Mouse (Mus musculus) ES-Bruce4 (cell line): ENCODE data around the gene Krtap5-1.

Source experiments
- CTCF ChIP-seq: IDR thresholded peaks from one replicate; pipeline ENCODE4 v1.8.1; 2011; ENCODE audit warnings: low read depth, low read length
- POLR2A ChIP-seq: IDR thresholded peaks from one replicate; pipeline ENCODE4 v1.8.1; 2011; ENCODE audit warnings: low read length; ENCODE audit not compliant: insufficient read depth

DNA sequence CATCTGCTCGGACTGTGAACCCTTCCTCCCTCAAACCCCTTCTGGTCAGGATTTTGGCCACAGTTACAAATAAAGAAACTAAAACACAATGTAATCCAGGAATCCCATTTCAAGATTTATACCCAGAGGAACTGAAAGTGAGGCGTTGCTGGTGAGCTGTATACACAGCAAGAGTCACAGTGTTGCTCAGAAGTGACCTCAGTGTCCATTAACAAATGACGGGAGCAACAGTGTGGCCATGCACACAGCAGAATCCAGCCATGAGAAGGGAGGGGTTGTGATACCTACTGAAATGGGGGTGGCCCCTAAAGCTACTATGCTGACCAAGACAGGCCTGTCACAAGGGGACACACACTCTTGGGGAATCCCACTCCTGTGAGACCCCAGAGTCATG, 45.3 kb upstream of the Krtap5-1 start:
- TF ChIP-seq CTCF (no peak), POLR2A (no peak)
